Mouse (Mus musculus) splenic B cell, adult 2 months (primary cell): Measurements from ENCODE around the gene Mtmr6.
A peak's percentile ranks its signal among the peaks of the same experiment; 100 is the strongest.

Experiments
- DNase-seq: peaks from one replicate; pipeline ENCODE4 v3.0.0-alpha.2; 2011; ENCODE audit warnings: low read depth, low spot score
- H3K27me3 ChIP-seq: 2 replicates; pipeline ENCODE4 v1.6.1; 2012; ENCODE audit warnings: mild to moderate bottlenecking, low read length, moderate library complexity, mixed read lengths; ENCODE audit not compliant: control insufficient read depth, poor library complexity, insufficient read depth, severe bottlenecking
- H3K36me3 ChIP-seq: 2 replicates; pipeline ENCODE4 v1.6.1; 2012; ENCODE audit warnings: mild to moderate bottlenecking, low read length, moderate library complexity, mixed read lengths; ENCODE audit not compliant: control insufficient read depth, poor library complexity, insufficient read depth, severe bottlenecking

Mtmr6 gene

GRCm38 (mm10) chr14:60264990-60265876 is at the start of gene Mtmr6:
Gene Mtmr6 (plus strand): TSS chr14:60265228.
- Histone ChIP-seq H3K27me3 (no peaks in the 10 kb centered on the region), H3K36me3 (no peaks in the 10 kb centered on the region)
- DNase-seq = peak; percentile 100

- Histone ChIP-seq H3K36me3 (peaks cover 9% of the 10 kb centered on the region), H3K27me3 (no peaks in the 10 kb centered on the region)
- DNase-seq = no peak
Measured at GRCm38 (mm10) chr14:60216125-60216524, 48.9 kb upstream of the Mtmr6 start.

- Histone ChIP-seq H3K36me3 (peaks cover 9% of the 10 kb centered on the region), H3K27me3 (no peaks in the 10 kb centered on the region)
- no peak for DNase-seq
Measured at GRCm38 (mm10) chr14:60217616-60218015, 47.4 kb upstream of the Mtmr6 start.

GRCm38 (mm10) chr14:60219886-60220285 is 45.1 kb upstream of the Mtmr6 start:
- DNase-seq = no peak
- Histone ChIP-seq H3K36me3 (peaks cover 11% of the 10 kb centered on the region), H3K27me3 (no peaks in the 10 kb centered on the region)

- H3K36me3 ChIP-seq = peaks cover 14% of the 10 kb centered on the region
Measured at GRCm38 (mm10) chr14:60238551-60238950, 26.5 kb upstream of the Mtmr6 start.

GRCm38 (mm10) chr14:60250366-60250765 is 14.7 kb upstream of the Mtmr6 start:
- Histone ChIP-seq H3K36me3 (no peaks in the 10 kb centered on the region), H3K27me3 (no peaks in the 10 kb centered on the region)
- DNase-seq = peak; percentile 36

More at GRCm38 (mm10) chr14:60238551-60238950, 26.5 kb upstream of the Mtmr6 start:
- no peaks in the 10 kb centered on the region for H3K27me3 ChIP-seq
- DNase-seq = no peak

- Histone ChIP-seq H3K36me3 (no peaks in the 10 kb centered on the region), H3K27me3 (no peaks in the 10 kb centered on the region)
- no peak for DNase-seq
Measured at GRCm38 (mm10) chr14:60250879-60251278, 14.1 kb upstream of the Mtmr6 start.

GRCm38 (mm10) chr14:60251281-60252003 is 13.6 kb upstream of the Mtmr6 start, which contains the start of the genes Nupl1 and Gm49336:
Gene Nupl1 (minus strand): TSS chr14:60251431.
Gene Gm49336 (minus strand): TSS chr14:60251507.
- peak; percentile 99 for DNase-seq

GRCm38 (mm10) chr14:60252004-60253000 is 12.7 kb upstream of the Mtmr6 start:
- Histone ChIP-seq H3K27me3 (no peaks in the 10 kb centered on the region), H3K36me3 (no peaks in the 10 kb centered on the region)
- DNase-seq = peak; percentile 16

More at GRCm38 (mm10) chr14:60251281-60252003, 13.6 kb upstream of the Mtmr6 start, which contains the start of the genes Nupl1 and Gm49336:
- H3K27me3 ChIP-seq = no peaks in the 10 kb centered on the region
- H3K36me3 ChIP-seq = no peaks in the 10 kb centered on the region

- DNase-seq = no peak
Measured at GRCm38 (mm10) chr14:60253466-60253865, 11.6 kb upstream of the Mtmr6 start.

GRCm38 (mm10) chr14:60254774-60255173 is 10.3 kb upstream of the Mtmr6 start:
- Histone ChIP-seq H3K27me3 (no peaks in the 10 kb centered on the region), H3K36me3 (no peaks in the 10 kb centered on the region)
- DNase-seq = no peak

More at GRCm38 (mm10) chr14:60253466-60253865, 11.6 kb upstream of the Mtmr6 start:
- Histone ChIP-seq H3K27me3 (no peaks in the 10 kb centered on the region), H3K36me3 (no peaks in the 10 kb centered on the region)

- DNase-seq = no peak
- Histone ChIP-seq H3K27me3 (no peaks in the 10 kb centered on the region), H3K36me3 (no peaks in the 10 kb centered on the region)
Measured at GRCm38 (mm10) chr14:60256356-60256755, 8.7 kb upstream of the Mtmr6 start.

GRCm38 (mm10) chr14:60257101-60257500 is 7.9 kb upstream of the Mtmr6 start:
- no peak for DNase-seq
- H3K27me3 ChIP-seq = no peaks in the 10 kb centered on the region
- H3K36me3 ChIP-seq = no peaks in the 10 kb centered on the region

GRCm38 (mm10) chr14:60257851-60258250 is 7.2 kb upstream of the Mtmr6 start:
- Histone ChIP-seq H3K36me3 (no peaks in the 10 kb centered on the region), H3K27me3 (no peaks in the 10 kb centered on the region)
- DNase-seq = no peak
